Mouse (Mus musculus) urinary bladder, adult 18-20 months (tissue): ENCODE results near the gene Usp54.

Experiments
- DNase-seq, 2 experiments: peaks; one replicate each; pipeline ENCODE4 v3.0.0; 2022; ENCODE audit warnings: low spot score in 2 of 2, mixed read lengths in 2 of 2

The Usp54 gene

GRCm38 (mm10) chr14:20640644-20641437, at the start of gene Usp54:
Gene Usp54 (minus strand): TSS chr14:20641063.
- DNase-seq = peak; percentile 92 to 94

GRCm38 (mm10) chr14:20689009-20689408, 48.1 kb upstream of the Usp54 start:
- DNase-seq = no peak

GRCm38 (mm10) chr14:20686576-20686975, 45.7 kb upstream of the Usp54 start:
- no peak for DNase-seq

GRCm38 (mm10) chr14:20682498-20682897, 41.6 kb upstream of the Usp54 start:
- DNase-seq = no peak

GRCm38 (mm10) chr14:20681742-20682141, 40.9 kb upstream of the Usp54 start:
- DNase-seq = no peak

GRCm38 (mm10) chr14:20677906-20678305, 37.0 kb upstream of the Usp54 start:
- DNase-seq = no peak

GRCm38 (mm10) chr14:20674064-20674833, 33.4 kb upstream of the Usp54 start, which contains the start of gene Sec24c:
Gene Sec24c (plus strand): TSS chr14:20674308.
- DNase-seq = peak; percentile 94 to 96

GRCm38 (mm10) chr14:20673735-20674063, 32.8 kb upstream of the Usp54 start:
- DNase-seq = peak in 1 of 2 experiments; percentile 35

GRCm38 (mm10) chr14:20672990-20673389, 32.1 kb upstream of the Usp54 start:
- no peak for DNase-seq

- no peak for DNase-seq
Observed at GRCm38 (mm10) chr14:20668154-20668810, 27.4 kb upstream of the Usp54 start, which contains the start of gene Synpo2l. Gene Synpo2l (minus strand): TSS chr14:20668354.

- DNase-seq = no peak
Observed at GRCm38 (mm10) chr14:20667469-20667868, 26.6 kb upstream of the Usp54 start.

- no peak for DNase-seq
Observed at GRCm38 (mm10) chr14:20664436-20664835, 23.6 kb upstream of the Usp54 start.

GRCm38 (mm10) chr14:20663601-20664000, 22.7 kb upstream of the Usp54 start:
- no peak for DNase-seq

GRCm38 (mm10) chr14:20662740-20663139, 21.9 kb upstream of the Usp54 start:
- no peak for DNase-seq

GRCm38 (mm10) chr14:20661661-20662331, 20.9 kb upstream of the Usp54 start:
- DNase-seq = no peak

GRCm38 (mm10) chr14:20660827-20661660, 20.2 kb upstream of the Usp54 start:
- peak; percentile 87 to 89 for DNase-seq

GRCm38 (mm10) chr14:20659687-20660086, 18.8 kb upstream of the Usp54 start:
- DNase-seq = no peak

- no peak for DNase-seq
Observed at GRCm38 (mm10) chr14:20658902-20659301, 18.0 kb upstream of the Usp54 start.

- no peak for DNase-seq
Observed at GRCm38 (mm10) chr14:20658326-20658725, 17.5 kb upstream of the Usp54 start.

GRCm38 (mm10) chr14:20656361-20656760, 15.5 kb upstream of the Usp54 start, which contains the start of gene Myoz1:
Gene Myoz1 (minus strand): TSS chr14:20656540.
- no peak for DNase-seq

GRCm38 (mm10) chr14:20655731-20656130, 14.9 kb upstream of the Usp54 start:
- no peak for DNase-seq
